ENCODE assay signal across 8 mouse cellular contexts in genomic region chr3:89348911-89349868, GRCm38 (mm10). TPM values are rescaled to one million over a fixed set of nuclear protein-coding genes. Genes with fewer than 3 reads are reported as not detected.
DNase-seq lines count a peak whose midpoint lies in the region; ATAC-seq and TF ChIP-seq lines count a peak whose summit lies in the region.

No protein-coding gene starts in this region.

- H3K4me2 ChIP-seq in stomach, embryonic 15.5 days: peak overlapping the region; percentile 98

- 2% methylated on average over 38 of the region's 38 CpGs for WGBS in kidney, adult 2 months
- WGBS in stomach, embryonic 15.5 days: 2% methylated on average over 38 of the region's 38 CpGs

- no peak for TF ChIP-seq CTCF in MEL (IDR thresholded peaks at IDR 0.05 in 2 of 3, conservative IDR thresholded peaks at IDR 0.05 in 1 of 3; ENCODE audit: control insufficient read depth in 1 of 3, insufficient read depth in 1 of 3, low read depth in 2 of 3, low read length in 3 of 3, poor library complexity in 1 of 3, severe bottlenecking in 1 of 3)
- TF ChIP-seq CTCF in kidney, adult 2 months (conservative IDR thresholded peaks at IDR 0.05; ENCODE audit: insufficient read depth, insufficient read length, low read depth, low read length): no peak

- H3K27ac ChIP-seq in MEL (ENCODE audit: control insufficient read depth, low read depth, low read length): no peak overlapping the region
- H3K27ac ChIP-seq in kidney, adult 2 months (ENCODE audit: insufficient read depth, low read depth, low read length): peak overlapping the region; percentile 53
- peak overlapping the region; percentile 46 for H3K27ac ChIP-seq in stomach, embryonic 15.5 days

- TF ChIP-seq RAD21 in MEL (IDR thresholded peaks at IDR 0.05; ENCODE audit: low read depth, low read length): no peak

- peaks cover 0 to 7% of the 10 kb centered on the region in 2 experiments; a peak in 2 of 4 replicates for H3K36me3 ChIP-seq in MEL (ENCODE audit: control insufficient read depth in 1 of 2, insufficient read depth in 2 of 2, low read length in 2 of 2)
- no peaks in the 10 kb centered on the region for H3K36me3 ChIP-seq in kidney, adult 2 months (ENCODE audit: control insufficient read depth, insufficient read depth, low read length)
- no peaks in the 10 kb centered on the region for H3K36me3 ChIP-seq in stomach, embryonic 15.5 days

- no peaks in the 10 kb centered on the region for H3K27me3 ChIP-seq in MEL (ENCODE audit: control insufficient read depth in 1 of 2, insufficient read depth in 2 of 2, low read length in 2 of 2)
- no peaks in the 10 kb centered on the region for H3K27me3 ChIP-seq in kidney, adult 2 months (replicated peaks; ENCODE audit: control insufficient read depth, insufficient read depth, low read length)
- H3K27me3 ChIP-seq in stomach, embryonic 15.5 days (replicated peaks): no peaks in the 10 kb centered on the region

- 0 out of 2 replicates have a peak, but pooled peaks have one; percentile 6 for ATAC-seq in stomach, embryonic 15.5 days (ENCODE audit: insufficient read depth, low FRiP score, low read depth)

- H3K4me3 ChIP-seq in MEL (ENCODE audit: control insufficient read depth in 1 of 2, insufficient read depth in 1 of 2, low read depth in 2 of 2, low read length in 2 of 2): peak overlapping the region; percentile 87 to 88
- H3K4me3 ChIP-seq in kidney, adult 2 months (ENCODE audit: insufficient read depth, low read depth, low read length): peak overlapping the region; percentile 62
- peak overlapping the region; percentile 67 for H3K4me3 ChIP-seq in stomach, embryonic 15.5 days (replicated peaks)

- peak overlapping the region; percentile 74 for H3K9ac ChIP-seq in MEL (ENCODE audit: control insufficient read depth, low read depth, low read length, poor library complexity, severe bottlenecking)
- peak overlapping the region; percentile 44 for H3K9ac ChIP-seq in stomach, embryonic 15.5 days

- peak; percentile 62 for DNase-seq in 416B (ENCODE audit: low read depth)
- DNase-seq in MEL (ENCODE audit: low read depth, low spot score): peak; percentile 61
- DNase-seq in cerebellum, postnatal 14 days: peak; percentile 45 to 47
- DNase-seq in heart, adult 8-10 months (ENCODE audit: low spot score): peak; percentile 78
- DNase-seq in kidney, adult 2 months: peak; percentile 80
- DNase-seq in lung, postnatal 10 days: peak; percentile 87
- no peak for DNase-seq in frontal cortex, adult 2 months (ENCODE audit: extremely low spot score in 1 of 2, low spot score in 1 of 2)

- peaks cover 3% of the 10 kb centered on the region; the same call in 1 of the 2 replicates for H3K79me2 ChIP-seq in MEL (ENCODE audit: control insufficient read depth, insufficient read depth, low read length, poor library complexity)

- peaks cover 0 to 15% of the 10 kb centered on the region in 2 experiments; a peak in 2 of 4 replicates for H3K4me1 ChIP-seq in MEL (ENCODE audit: control insufficient read depth in 1 of 2, insufficient read depth in 2 of 2, low read length in 2 of 2)
- H3K4me1 ChIP-seq in kidney, adult 2 months (ENCODE audit: control insufficient read depth, insufficient read depth, low read length): peaks cover 2% of the 10 kb centered on the region; the same call in 1 of the 2 replicates
- H3K4me1 ChIP-seq in stomach, embryonic 15.5 days: peaks cover 15% of the 10 kb centered on the region

- H3K9me3 ChIP-seq in MEL (replicated peaks; ENCODE audit: insufficient read depth, low read length): no peaks in the 10 kb centered on the region
- H3K9me3 ChIP-seq in stomach, embryonic 15.5 days: no peaks in the 10 kb centered on the region

- TF ChIP-seq POLR2A in MEL (IDR thresholded peaks at IDR 0.05; ENCODE audit: control insufficient read depth in 1 of 2, insufficient read depth in 1 of 2, low read depth in 1 of 2, low read length in 2 of 2, poor library complexity in 1 of 2): no peak
- TF ChIP-seq POLR2A in kidney, adult 2 months (IDR thresholded peaks at IDR 0.05; ENCODE audit: low read depth, low read length): no peak

- no peak for TF ChIP-seq EP300 in MEL (IDR thresholded peaks at IDR 0.05; ENCODE audit: low read depth in 1 of 2, low read length in 2 of 2)

TF ChIP-seq in MEL, 35 proteins besides CTCF, POLR2A, EP300 and RAD21:
- no peak for TF ChIP-seq MEF2A (IDR thresholded peaks at IDR 0.05; ENCODE audit: extremely low read depth, insufficient replicate concordance, low read depth, low read length, poor library complexity, severe bottlenecking)
- no peak for TF ChIP-seq ZNF384 (IDR thresholded peaks at IDR 0.05; ENCODE audit: low read depth, low read length)
- peak; percentile 51 for TF ChIP-seq NRF1 (IDR thresholded peaks at IDR 0.05; ENCODE audit: insufficient read depth, low read depth, low read length, poor library complexity, severe bottlenecking)
- TF ChIP-seq UBTF (IDR thresholded peaks at IDR 0.05; ENCODE audit: borderline replicate concordance, insufficient read depth, low read depth, low read length): no peak

RNA-seq across cellular contexts. Expression of gene Adam15, which starts 0.6 kb away (rescaled TPM):
- total RNA-seq in MEL (2012; rRNA removed): 15.3 and 16.9 TPM in 2 replicates
- 10 to 100 TPM in 1 of 2 experiments, not detected in 1; 43.2 TPM for polyA plus RNA-seq in MEL (2012; ENCODE audit: insufficient read depth in 1 of 2, insufficient read length in 2 of 2, low read depth in 1 of 2, low replicate concordance in 2 of 2, missing spikeins in 1 of 2)
- 10 to 100 TPM; 43.3 to 52.5 (median 48.6) TPM for total RNA-seq in heart, adult 8-10 months (2022)
- 95.1 and 111 TPM in 2 replicates for polyA plus RNA-seq in kidney, adult 2 months (2012; rRNA removed)
- polyA plus RNA-seq in stomach, embryonic 15.5 days (2015; fragmentation: Nextera tagmentation; extraction: Ambion mirVana): 44.7 and 53.2 TPM in 2 replicates
- 148 and 157 TPM in 2 replicates for polyA plus RNA-seq in frontal cortex, adult 2 months (2012; rRNA removed)

RNA-seq across cellular contexts. Expression of gene Efna4, which starts 11.4 kb away (rescaled TPM):
- 1.4 and 1.9 TPM in 2 replicates for total RNA-seq in MEL (2012; rRNA removed)
- 1 to 10 TPM in 1 of 2 experiments, not detected in 1; 4.5 TPM for polyA plus RNA-seq in MEL (2012; ENCODE audit: insufficient read depth in 1 of 2, insufficient read length in 2 of 2, low read depth in 1 of 2, low replicate concordance in 2 of 2, missing spikeins in 1 of 2)
- total RNA-seq in heart, adult 8-10 months (2022): under 1 TPM in 3 of 4 experiments, not detected in 1; 0.19 to 0.34 (median 0.27) TPM
- 8.2 and 10.4 TPM in 2 replicates for polyA plus RNA-seq in kidney, adult 2 months (2012; rRNA removed)
- 17.9 and 19.4 TPM in 2 replicates for polyA plus RNA-seq in stomach, embryonic 15.5 days (2015; fragmentation: Nextera tagmentation; extraction: Ambion mirVana)
- 0.76 and 1.2 TPM in 2 replicates for polyA plus RNA-seq in frontal cortex, adult 2 months (2012; rRNA removed)

RNA-seq across cellular contexts. Expression of gene Dcst2, which starts 12.6 kb away (rescaled TPM):
- not detected in 2 replicates for total RNA-seq in MEL (2012; rRNA removed)
- polyA plus RNA-seq in MEL (2012; ENCODE audit: insufficient read depth in 1 of 2, insufficient read length in 2 of 2, low read depth in 1 of 2, low replicate concordance in 2 of 2, missing spikeins in 1 of 2): under 1 TPM in 1 of 2 experiments, not detected in 1; 0.06 TPM
- not detected for total RNA-seq in heart, adult 8-10 months (2022)
- polyA plus RNA-seq in kidney, adult 2 months (2012; rRNA removed): 0.38 and 0.41 TPM in 2 replicates
- polyA plus RNA-seq in stomach, embryonic 15.5 days (2015; fragmentation: Nextera tagmentation; extraction: Ambion mirVana): 0.30 and 0.67 TPM in 2 replicates
- 0.68 and 0.86 TPM in 2 replicates for polyA plus RNA-seq in frontal cortex, adult 2 months (2012; rRNA removed)

RNA-seq across cellular contexts. Expression of gene Dcst1, which starts 15.9 kb away (rescaled TPM):
- total RNA-seq in MEL (2012; rRNA removed): 0.08 TPM in 1 of 2 replicates, not detected in the other
- under 1 TPM in 1 of 2 experiments, not detected in 1; 0.29 TPM for polyA plus RNA-seq in MEL (2012; ENCODE audit: insufficient read depth in 1 of 2, insufficient read length in 2 of 2, low read depth in 1 of 2, low replicate concordance in 2 of 2, missing spikeins in 1 of 2)
- not detected for total RNA-seq in heart, adult 8-10 months (2022)
- 1.8 and 2.2 TPM in 2 replicates for polyA plus RNA-seq in kidney, adult 2 months (2012; rRNA removed)
- polyA plus RNA-seq in stomach, embryonic 15.5 days (2015; fragmentation: Nextera tagmentation; extraction: Ambion mirVana): 0.30 and 0.52 TPM in 2 replicates
- polyA plus RNA-seq in frontal cortex, adult 2 months (2012; rRNA removed): 0.08 TPM in 2 replicates

RNA-seq across cellular contexts. Expression of gene Efna3, which starts 26.4 kb away (rescaled TPM):
- 0.54 and 0.78 TPM in 2 replicates for total RNA-seq in MEL (2012; rRNA removed)
- polyA plus RNA-seq in MEL (2012; ENCODE audit: insufficient read depth in 1 of 2, insufficient read length in 2 of 2, low read depth in 1 of 2, low replicate concordance in 2 of 2, missing spikeins in 1 of 2): 1 to 10 TPM in 1 of 2 experiments, not detected in 1; 1.2 TPM
- total RNA-seq in heart, adult 8-10 months (2022): under 1 TPM in 1 of 4 experiments, not detected in 3; 0.11 TPM
- 2.4 and 4.2 TPM in 2 replicates for polyA plus RNA-seq in kidney, adult 2 months (2012; rRNA removed)
- 9.5 and 9.6 TPM in 2 replicates for polyA plus RNA-seq in stomach, embryonic 15.5 days (2015; fragmentation: Nextera tagmentation; extraction: Ambion mirVana)
- polyA plus RNA-seq in frontal cortex, adult 2 months (2012; rRNA removed): 68.0 and 78.5 TPM in 2 replicates

Comparison
In these comparisons a context has a peak if more than half of its experiments do, and no peak if none do; other contexts are left out.
1. DNase-seq: peak in 416B (single experiment), MEL (single experiment), cerebellum, postnatal 14 days (2 of 2), heart, adult 8-10 months (single experiment), kidney, adult 2 months (single experiment) and lung, postnatal 10 days (single experiment); none in frontal cortex, adult 2 months (0 of 2).
2. Peak in every context shown above with its lines, with median percentiles within 50 percentile points of each other: H3K4me3 ChIP-seq.